Mouse (Mus musculus) heart, adult 2 months (tissue): ENCODE results near the gene Pdia4.
"Not testable (repeated sequence)": the region's sequence is repeated elsewhere in the genome, so short reads cannot be mapped to it uniquely, and the experiment has no call there.

ENCODE experiments used
- CTCF ChIP-seq: fragments of 200-600 bp; IDR thresholded peaks from 2 replicates; pipeline ENCODE4 v1.8.1; 2022; ENCODE audit warnings: antibody characterized with exemption, mild to moderate bottlenecking, moderate library complexity
- POLR2A ChIP-seq: fragments of 200-500 bp; IDR thresholded peaks from 2 replicates; pipeline ENCODE4 v1.6.1; 2011; ENCODE audit warnings: mild to moderate bottlenecking, low read depth, low read length, control low read depth; ENCODE audit not compliant: insufficient read depth

DNA sequence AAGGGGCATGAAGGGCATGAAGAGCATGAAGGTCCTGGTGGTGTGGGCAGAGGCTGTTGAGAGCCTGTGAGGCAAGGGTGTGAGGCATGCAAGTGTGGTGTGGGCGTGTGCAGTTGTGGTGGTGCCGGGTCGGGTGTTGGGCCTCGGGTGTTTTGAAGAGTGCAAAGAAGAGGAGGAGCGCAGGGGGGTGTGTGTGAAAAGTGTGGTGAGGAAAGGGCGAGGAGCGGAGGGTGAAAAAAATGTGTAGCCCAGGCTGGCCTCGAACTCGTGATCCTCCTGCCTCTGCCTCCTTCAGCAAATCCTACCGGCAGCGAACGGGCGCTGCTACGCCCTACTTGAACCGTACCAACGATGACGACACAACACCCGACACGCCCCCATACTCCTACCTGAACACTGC lies 41.5 kb downstream of the Pdia4 start:
- TF ChIP-seq CTCF, POLR2A: not testable (repeated sequence)
